Mouse (Mus musculus) midbrain, embryonic 15.5 days (tissue): Measurements from ENCODE around the gene Bcat1. TPM values are rescaled to one million over a fixed set of nuclear protein-coding genes. Genes with fewer than 3 reads are reported as not detected.
"Not testable (repeated sequence)": the region's sequence is repeated elsewhere in the genome, so short reads cannot be mapped to it uniquely, and the experiment has no call there.

Experiments used
- ATAC-seq: fragments of 200-750 bp; cut with Nextera tagmentation; replicated peaks from 2 replicates; pipeline ENCODE4 v1.8.0; 2017; ENCODE audit warnings: moderate TSS enrichment
- H3K27ac ChIP-seq: fragments of 300-500 bp; sonication (generic); 2 replicates; pipeline ENCODE4 v1.5.1; 2015; ENCODE audit warnings: mild to moderate bottlenecking, inconsistent platforms
- H3K27me3 ChIP-seq: fragments of 300-500 bp; sonication (generic); replicated peaks from 2 replicates; pipeline ENCODE4 v1.6.1; 2015; ENCODE audit warnings: inconsistent platforms
- H3K36me3 ChIP-seq: fragments of 300-500 bp; sonication (generic); replicated peaks from 2 replicates; pipeline ENCODE4 v1.6.1; 2015; ENCODE audit warnings: inconsistent platforms
- H3K4me1 ChIP-seq: fragments of 300-500 bp; sonication (generic); 2 replicates; pipeline ENCODE4 v1.6.1; 2015; ENCODE audit warnings: inconsistent platforms
- H3K4me2 ChIP-seq: fragments of 300-500 bp; sonication (generic); 2 replicates; pipeline ENCODE4 v1.6.1; 2015; ENCODE audit warnings: inconsistent platforms, mild to moderate bottlenecking, moderate library complexity
- H3K4me3 ChIP-seq: fragments of 300-500 bp; sonication (generic); 2 replicates; pipeline ENCODE4 v1.5.1; 2015; ENCODE audit warnings: mild to moderate bottlenecking, inconsistent platforms
- H3K9ac ChIP-seq: fragments of 300-500 bp; sonication (generic); 2 replicates; pipeline ENCODE4 v1.6.1; 2015; ENCODE audit warnings: mild to moderate bottlenecking, inconsistent platforms
- H3K9me3 ChIP-seq: fragments of 300-500 bp; sonication (generic); 2 replicates; pipeline ENCODE4 v1.6.1; 2016; ENCODE audit warnings: inconsistent platforms
- WGBS: fragments of 180-500 bp; shearing (Covaris S2); methylation state at CpG from one replicate; pipeline ENCODE4 v1.1.7; 2015; ENCODE audit warnings: mixed read lengths; 5-methylcytosine and 5-hydroxymethylcytosine counted together
- polyA plus RNA-seq: library from polyadenylated mRNA; unstranded; fragments of >200 nt; fragmentation: Nextera tagmentation; extraction: Ambion mirVana; gene quantifications from 2 replicates; pipeline ENCODE4 v1.2.1, GENCODE M21; 2015

The Bcat1 gene
- polyA plus RNA-seq, 1 experiment from 2014 or later, result 107 TPM

DNA sequence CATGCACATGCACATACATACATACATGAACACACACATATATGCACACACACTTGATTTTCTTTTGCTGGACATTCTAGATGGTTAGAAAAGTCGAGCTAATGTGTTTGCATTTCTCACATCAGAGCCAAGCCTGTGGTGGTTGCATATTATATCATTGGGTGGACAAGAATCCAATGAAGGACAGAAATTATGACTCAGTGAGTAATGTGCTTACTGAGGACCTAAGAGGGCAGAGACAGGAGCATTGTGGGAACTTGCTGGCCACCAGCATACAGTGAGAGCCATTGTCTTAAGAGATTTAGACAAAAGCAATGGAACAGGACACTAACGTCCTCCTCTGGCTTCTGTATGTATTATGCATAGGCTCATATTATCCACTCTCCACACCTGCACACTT is 38.6 kb upstream of the Bcat1 start:
- H3K4me2 ChIP-seq, result no peak overlapping the region
- H3K9me3 ChIP-seq, result no peaks in the 10 kb centered on the region
- no peak for ATAC-seq
- no peak overlapping the region for H3K4me3 ChIP-seq
- no peak overlapping the region for H3K9ac ChIP-seq
- H3K4me1 ChIP-seq, result peaks cover 8% of the 10 kb centered on the region
- no peaks in the 10 kb centered on the region for H3K36me3 ChIP-seq
- no peaks in the 10 kb centered on the region for H3K27me3 ChIP-seq
- WGBS, result 72% methylated on average over 2 of the region's 2 CpGs
- no peak overlapping the region for H3K27ac ChIP-seq

DNA sequence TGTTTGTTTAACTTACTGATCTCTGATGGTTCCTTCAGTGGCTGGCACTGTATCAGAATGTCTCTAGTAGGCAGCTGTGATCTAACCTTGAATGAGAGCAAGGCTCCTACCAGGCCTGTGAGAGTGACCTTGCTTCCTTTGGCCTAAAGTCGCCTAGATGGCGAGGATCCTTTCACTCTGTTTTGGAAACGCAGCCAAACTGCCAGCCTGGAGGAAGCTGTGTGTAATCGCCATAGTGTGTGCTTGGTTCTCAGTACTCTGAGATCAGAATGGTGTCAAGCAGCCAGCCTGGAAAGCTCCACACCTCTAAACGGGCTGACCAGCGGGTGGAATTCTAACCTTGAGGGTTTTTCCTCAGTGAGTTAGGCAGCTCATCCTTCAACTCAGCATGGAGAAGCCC is 36.9 kb upstream of the Bcat1 start:
- H3K4me2 ChIP-seq, result no peak overlapping the region
- WGBS, result 68% methylated on average over 6 of the region's 6 CpGs
- peaks cover 8% of the 10 kb centered on the region for H3K4me1 ChIP-seq
- no peak overlapping the region for H3K27ac ChIP-seq
- H3K27me3 ChIP-seq, result no peaks in the 10 kb centered on the region
- H3K9ac ChIP-seq, result no peak overlapping the region
- no peaks in the 10 kb centered on the region for H3K36me3 ChIP-seq
- no peaks in the 10 kb centered on the region for H3K9me3 ChIP-seq
- no peak for ATAC-seq
- no peak overlapping the region for H3K4me3 ChIP-seq

DNA sequence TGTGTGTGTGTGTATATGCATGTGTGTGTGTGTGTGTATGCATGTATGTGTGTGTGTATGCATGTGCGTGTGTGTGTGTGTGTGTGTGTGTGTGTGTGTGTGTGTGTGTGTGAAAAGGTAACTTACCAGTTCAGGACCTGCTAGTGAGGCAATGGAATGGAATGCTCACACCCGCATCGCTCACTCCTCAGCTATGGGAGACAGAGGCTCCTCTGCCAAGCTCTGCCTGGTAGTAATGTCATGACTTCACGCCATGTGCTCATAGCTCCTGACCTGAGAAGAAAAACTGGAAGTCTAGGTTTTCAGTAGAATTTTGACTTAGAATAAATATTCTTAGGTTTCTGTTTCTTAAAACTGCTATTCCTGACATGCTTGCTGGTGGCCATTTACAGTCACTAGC is 34.8 kb upstream of the Bcat1 start:
- no peak overlapping the region for H3K27ac ChIP-seq
- WGBS, result 96% methylated on average over 4 of the region's 4 CpGs

DNA sequence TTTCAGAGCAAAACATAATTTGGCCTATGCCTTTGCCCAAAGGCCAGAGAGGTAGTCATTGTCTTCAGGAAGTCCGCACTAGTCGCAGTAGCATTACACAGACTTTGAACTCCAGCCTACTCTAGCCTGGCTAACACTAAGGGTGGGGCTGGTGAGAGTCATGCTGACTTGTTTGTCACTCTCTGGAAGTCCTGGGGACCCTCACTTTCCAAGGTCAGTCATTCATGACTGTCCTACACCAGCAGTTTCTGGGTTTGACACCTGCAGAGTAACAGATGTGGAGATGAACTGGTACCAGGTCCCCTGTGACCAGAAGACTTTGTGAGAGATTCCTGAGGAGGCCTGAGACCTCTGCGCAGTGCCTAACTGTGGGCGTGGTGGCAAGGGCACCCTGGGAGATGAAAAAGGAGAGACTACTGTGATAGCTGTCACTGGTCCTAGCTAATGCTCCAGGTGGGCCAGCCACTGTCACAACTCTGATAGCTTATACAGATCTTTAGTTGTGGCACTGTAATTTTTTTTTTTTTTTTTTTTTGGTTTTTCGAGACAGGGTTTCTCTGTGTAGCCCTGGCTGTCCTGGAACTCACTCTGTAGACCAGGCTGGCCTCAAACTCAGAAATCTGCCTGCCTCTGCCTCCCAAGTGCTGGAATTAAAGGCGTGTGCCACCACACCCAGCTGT is 30.3 kb upstream of the Bcat1 start:
- Histone ChIP-seq H3K9ac (no peak overlapping the region), H3K36me3 (no peaks in the 10 kb centered on the region), H3K27me3 (no peaks in the 10 kb centered on the region), H3K27ac (no peak overlapping the region), H3K4me1 (no peaks in the 10 kb centered on the region), H3K4me3 (no peak overlapping the region), H3K4me2 (no peak overlapping the region), H3K9me3 (no peaks in the 10 kb centered on the region)
- ATAC-seq, result no peak
- 94% methylated on average over 5 of the region's 6 CpGs for WGBS

More for the DNA sequence above, 34.8 kb upstream of the Bcat1 start:
- H3K27me3 ChIP-seq, result no peaks in the 10 kb centered on the region
- no peaks in the 10 kb centered on the region for H3K36me3 ChIP-seq
- H3K9ac ChIP-seq, result no peak overlapping the region
- no peaks in the 10 kb centered on the region for H3K9me3 ChIP-seq
- ATAC-seq, result no peak
- H3K4me1 ChIP-seq, result no peaks in the 10 kb centered on the region
- no peak overlapping the region for H3K4me3 ChIP-seq
- H3K4me2 ChIP-seq, result no peak overlapping the region

DNA sequence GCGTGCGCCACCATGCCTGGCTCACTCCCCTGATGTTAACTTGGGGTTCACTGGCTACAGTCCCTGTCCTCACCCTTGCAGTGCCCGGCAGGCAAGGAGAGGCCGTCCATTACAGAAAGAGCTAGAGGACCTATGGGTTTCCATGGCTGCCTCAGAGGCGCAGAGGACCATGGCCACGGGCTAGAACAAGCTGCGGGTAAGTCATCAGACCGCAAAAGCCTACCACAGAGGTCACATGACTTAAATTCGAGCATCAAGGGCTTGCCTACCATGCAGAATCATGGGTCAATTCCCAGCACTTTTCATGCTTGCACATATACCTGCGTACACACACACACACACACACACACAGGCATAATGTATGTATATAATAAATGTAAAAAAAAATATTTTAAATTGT is 29.5 kb upstream of the Bcat1 start:
- H3K4me3 ChIP-seq, result no peak overlapping the region
- no peak overlapping the region for H3K9ac ChIP-seq
- no peaks in the 10 kb centered on the region for H3K36me3 ChIP-seq
- no peaks in the 10 kb centered on the region for H3K9me3 ChIP-seq
- H3K27ac ChIP-seq, result no peak overlapping the region
- H3K4me1 ChIP-seq, result no peaks in the 10 kb centered on the region
- ATAC-seq, result no peak
- 92% methylated on average over 10 of the region's 10 CpGs for WGBS
- H3K4me2 ChIP-seq, result no peak overlapping the region
- no peaks in the 10 kb centered on the region for H3K27me3 ChIP-seq

DNA sequence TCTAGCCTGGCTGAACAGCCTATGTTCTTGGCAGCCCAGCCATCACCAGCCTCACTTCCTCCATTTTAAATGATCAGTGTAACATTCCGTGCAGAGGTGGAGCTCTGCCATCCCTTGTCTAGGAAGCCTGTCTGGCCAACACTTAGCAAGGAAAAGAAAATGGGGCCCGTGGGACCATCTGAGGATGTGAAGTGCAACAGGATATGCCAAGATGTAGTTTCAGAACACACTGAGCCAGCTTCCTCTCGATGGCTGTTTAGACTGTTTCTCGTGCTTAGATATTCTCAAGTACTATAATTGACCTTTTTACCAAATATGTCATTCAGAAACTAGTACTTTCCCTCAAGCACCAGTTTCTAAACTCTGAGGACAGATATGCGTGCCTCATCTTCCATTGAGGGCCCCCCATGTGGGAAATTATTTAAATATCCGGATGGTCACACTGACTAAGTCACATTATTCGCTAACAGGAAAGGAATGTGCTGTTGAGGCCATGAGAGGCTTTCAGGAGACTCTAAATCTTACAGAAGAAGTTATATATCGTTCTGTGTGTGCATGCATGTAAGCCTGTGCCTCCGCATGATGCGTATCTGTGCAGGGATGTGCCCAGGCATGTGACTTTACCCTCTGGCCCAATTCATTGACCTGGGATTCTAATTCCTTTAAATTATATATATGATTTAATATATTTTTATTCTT is 28.4 kb upstream of the Bcat1 start:
- H3K27me3 ChIP-seq, result no peaks in the 10 kb centered on the region
- no peak overlapping the region for H3K27ac ChIP-seq
- H3K9me3 ChIP-seq, result no peaks in the 10 kb centered on the region
- H3K36me3 ChIP-seq, result no peaks in the 10 kb centered on the region
- WGBS, result 88% methylated on average over 10 of the region's 10 CpGs
- H3K4me1 ChIP-seq, result no peaks in the 10 kb centered on the region
- no peak overlapping the region for H3K4me3 ChIP-seq
- H3K9ac ChIP-seq, result no peak overlapping the region
- no peak overlapping the region for H3K4me2 ChIP-seq
- ATAC-seq, result no peak

DNA sequence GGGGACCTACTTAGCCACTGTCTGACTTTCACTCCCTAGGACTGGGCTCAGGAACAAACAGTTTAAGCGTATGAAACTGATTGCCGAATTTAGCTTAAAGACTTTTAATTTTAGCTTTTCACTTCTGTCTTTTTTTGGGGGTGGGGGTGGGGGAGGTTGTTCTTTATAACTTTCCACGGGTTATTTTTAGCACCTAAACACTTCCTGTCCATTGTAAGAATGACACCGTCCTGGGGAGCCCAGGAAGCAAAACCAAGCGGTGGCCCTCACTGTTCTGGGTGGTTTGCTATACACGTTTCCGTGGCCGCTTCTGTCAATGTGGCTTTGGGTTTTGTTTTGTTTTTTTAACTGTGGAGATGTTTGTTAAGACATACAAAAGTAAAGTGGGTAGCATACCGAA is 24.9 kb upstream of the Bcat1 start:
- no peaks in the 10 kb centered on the region for H3K4me1 ChIP-seq
- no peaks in the 10 kb centered on the region for H3K27me3 ChIP-seq
- H3K9me3 ChIP-seq, result no peaks in the 10 kb centered on the region
- no peak overlapping the region for H3K27ac ChIP-seq
- ATAC-seq, result no peak
- no peak overlapping the region for H3K4me2 ChIP-seq
- 78% methylated on average over 9 of the region's 9 CpGs for WGBS
- H3K9ac ChIP-seq, result no peak overlapping the region
- H3K4me3 ChIP-seq, result no peak overlapping the region
- H3K36me3 ChIP-seq, result no peaks in the 10 kb centered on the region

DNA sequence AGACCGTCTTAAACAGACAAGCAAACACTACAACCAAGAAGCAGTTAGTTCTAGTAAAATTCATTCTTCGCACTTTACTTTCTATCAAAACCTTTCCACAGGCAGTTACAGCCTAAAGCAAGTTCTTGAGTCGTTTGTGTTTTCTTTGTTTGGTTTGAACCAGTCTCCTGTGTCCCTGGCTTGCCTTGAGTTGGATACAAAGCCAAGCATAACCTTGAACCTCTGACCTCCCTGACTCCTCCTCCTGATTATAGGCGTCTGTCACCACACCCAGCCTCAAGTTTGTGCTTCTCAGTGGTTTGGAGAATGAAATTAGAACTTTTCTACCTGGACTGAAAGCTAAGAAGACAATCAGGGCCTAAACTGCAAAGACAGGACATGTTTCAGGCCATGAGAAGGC is 18.4 kb upstream of the Bcat1 start:
- Histone ChIP-seq H3K27ac (no peak overlapping the region), H3K36me3 (no peaks in the 10 kb centered on the region), H3K4me2 (no peak overlapping the region), H3K9ac (no peak overlapping the region), H3K9me3 (no peaks in the 10 kb centered on the region), H3K4me1 (no peaks in the 10 kb centered on the region), H3K27me3 (no peaks in the 10 kb centered on the region), H3K4me3 (no peak overlapping the region)
- no peak for ATAC-seq
- WGBS, result 82% methylated on average over 4 of the region's 4 CpGs

DNA sequence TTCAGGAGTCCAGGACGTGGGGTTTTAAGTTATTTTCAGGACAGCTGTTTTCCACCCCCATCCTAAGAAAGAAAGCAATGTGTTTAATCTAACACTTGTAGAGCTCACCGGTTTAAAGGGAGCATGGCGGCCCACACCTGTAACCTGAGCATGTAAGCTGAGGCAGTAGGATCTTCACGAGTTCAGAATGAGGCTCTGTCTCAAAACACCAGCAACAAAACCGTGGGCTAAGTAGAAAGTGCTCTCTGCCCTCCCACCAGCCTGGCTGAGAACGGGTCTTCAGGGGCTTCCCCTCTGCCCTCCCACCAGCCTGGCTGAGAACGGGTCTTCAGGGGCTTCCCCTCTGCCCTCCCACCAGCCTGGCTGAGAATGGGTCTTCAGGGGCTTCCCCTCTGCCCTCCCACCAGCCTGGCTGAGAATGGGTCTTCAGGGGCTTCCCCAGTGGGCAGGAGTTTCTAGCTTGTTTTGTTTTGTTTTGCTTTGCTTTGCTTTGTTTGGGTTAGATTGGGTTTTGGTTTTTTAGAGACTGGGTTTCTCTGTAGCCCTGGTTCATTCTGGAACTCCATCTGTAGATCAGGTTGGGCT is 17.1 kb upstream of the Bcat1 start:
- WGBS, result 73% methylated on average over 7 of the region's 7 CpGs
- H3K27me3 ChIP-seq, H3K4me2 ChIP-seq, H3K9ac ChIP-seq, H3K9me3 ChIP-seq, H3K36me3 ChIP-seq, ATAC-seq, H3K27ac ChIP-seq, H3K4me3 ChIP-seq, H3K4me1 ChIP-seq: not testable (repeated sequence)

DNA sequence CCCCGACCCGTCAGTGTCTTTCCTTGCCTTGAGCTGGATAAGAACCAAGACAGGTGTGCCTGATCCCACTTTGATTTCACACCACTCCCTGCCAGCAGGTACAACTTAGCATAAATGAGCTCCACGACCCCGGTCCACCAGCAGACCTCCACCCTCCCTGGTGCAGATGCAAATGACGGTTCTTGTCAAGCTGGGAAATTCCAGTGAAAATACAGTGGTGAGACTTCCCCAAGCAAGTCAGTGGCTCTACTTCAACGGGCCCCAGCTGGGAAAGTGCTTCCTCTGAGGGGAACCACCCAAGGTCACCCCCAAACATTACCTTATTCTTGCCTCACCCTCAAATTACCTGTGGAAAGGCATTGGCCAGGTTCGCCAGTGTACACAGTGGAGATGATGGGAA is 16.0 kb upstream of the Bcat1 start:
- no peak for ATAC-seq
- no peak overlapping the region for H3K4me2 ChIP-seq
- H3K9me3 ChIP-seq, result no peaks in the 10 kb centered on the region
- no peaks in the 10 kb centered on the region for H3K4me1 ChIP-seq
- no peak overlapping the region for H3K27ac ChIP-seq
- H3K27me3 ChIP-seq, result no peaks in the 10 kb centered on the region
- no peaks in the 10 kb centered on the region for H3K36me3 ChIP-seq
- no peak overlapping the region for H3K9ac ChIP-seq
- 81% methylated on average over 7 of the region's 7 CpGs for WGBS
- no peak overlapping the region for H3K4me3 ChIP-seq

DNA sequence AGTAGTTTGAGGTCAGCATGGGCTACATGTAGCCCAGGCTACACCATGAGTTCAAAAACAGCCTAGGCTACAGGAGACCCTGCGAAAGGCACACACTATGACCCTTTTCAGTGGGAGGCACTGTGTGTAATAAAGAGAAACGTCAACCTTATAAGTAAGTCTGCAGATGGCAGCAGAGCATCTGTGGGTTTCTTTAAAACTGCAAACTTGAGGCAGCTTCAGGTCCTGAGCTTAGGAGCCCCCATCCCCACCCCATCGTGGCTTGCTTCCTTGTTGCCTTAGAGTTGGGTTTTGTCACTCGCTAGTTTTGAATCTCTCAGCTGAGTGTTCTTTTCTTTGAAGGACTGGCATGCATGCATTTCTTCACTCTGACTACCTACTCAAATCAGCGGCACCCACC is 14.9 kb upstream of the Bcat1 start:
- no peak overlapping the region for H3K4me2 ChIP-seq
- H3K27ac ChIP-seq, result no peak overlapping the region
- WGBS, result 76% methylated on average over 5 of the region's 5 CpGs
- H3K4me1 ChIP-seq, result no peaks in the 10 kb centered on the region
- no peak overlapping the region for H3K4me3 ChIP-seq
- H3K9me3 ChIP-seq, result no peaks in the 10 kb centered on the region
- H3K27me3 ChIP-seq, result no peaks in the 10 kb centered on the region
- H3K36me3 ChIP-seq, result no peaks in the 10 kb centered on the region
- H3K9ac ChIP-seq, result no peak overlapping the region
- no peak for ATAC-seq

DNA sequence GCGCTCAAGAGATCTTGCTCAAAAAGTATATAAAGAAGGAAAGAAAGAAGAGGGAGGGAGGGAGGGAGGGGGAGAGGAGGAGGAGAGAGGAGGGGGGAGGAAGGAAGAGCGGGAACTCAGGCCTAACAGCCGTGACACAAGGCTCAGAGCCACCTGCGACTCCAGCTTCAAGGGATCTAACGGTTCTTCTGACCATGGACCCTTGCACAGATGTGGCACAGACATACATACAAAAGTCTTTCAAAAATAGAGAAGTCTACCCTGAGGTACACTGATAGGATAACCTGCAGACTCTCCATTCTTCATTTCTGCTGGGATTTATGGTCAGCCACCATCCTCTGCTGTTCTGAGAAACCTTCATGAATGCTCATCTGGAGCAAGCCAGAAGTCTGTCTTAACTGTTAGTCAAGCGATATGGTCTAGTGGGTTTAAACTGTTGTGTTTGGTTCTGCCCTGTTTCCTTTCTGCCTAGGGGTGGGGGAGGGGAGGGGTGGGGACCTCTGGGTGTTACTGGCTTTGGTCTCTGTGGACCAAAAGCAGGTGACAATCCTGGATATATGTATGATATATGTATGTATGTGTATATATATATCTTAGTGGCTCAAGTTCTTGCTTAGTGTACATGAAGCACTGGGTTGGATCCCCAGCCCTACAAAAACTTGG is 14.3 kb upstream of the Bcat1 start:
- WGBS, result 66% methylated on average over 6 of the region's 6 CpGs
- Histone ChIP-seq H3K27ac (no peak overlapping the region), H3K4me1 (no peaks in the 10 kb centered on the region), H3K9me3 (no peaks in the 10 kb centered on the region), H3K4me3 (no peak overlapping the region), H3K27me3 (no peaks in the 10 kb centered on the region), H3K9ac (no peak overlapping the region), H3K4me2 (no peak overlapping the region), H3K36me3 (no peaks in the 10 kb centered on the region)
- no peak for ATAC-seq
